Comparison of ENCODE assay signal across 7 mouse cellular contexts in the genomic region with DNA sequence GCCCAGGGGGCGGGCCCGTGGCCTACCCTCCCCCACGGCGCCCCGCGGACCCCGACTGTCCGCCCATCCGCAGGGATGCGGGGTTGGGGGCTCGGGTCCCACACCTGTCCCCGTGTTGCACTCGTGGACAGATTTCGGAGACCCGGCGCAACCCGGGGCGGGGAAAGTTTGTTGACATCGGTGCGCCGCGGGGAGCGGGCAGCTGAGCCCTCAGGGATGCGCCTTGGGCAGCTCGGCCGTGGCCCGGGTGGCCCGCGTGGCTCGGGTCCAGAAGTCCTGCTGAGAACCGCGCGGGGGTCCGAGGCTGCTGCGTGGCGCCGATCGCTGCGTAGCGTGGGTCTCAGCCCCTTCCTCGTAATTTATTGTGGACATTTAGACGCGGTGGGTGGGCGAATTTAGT. TPM values are rescaled to one million over a fixed set of nuclear protein-coding genes. Genes with fewer than 3 reads are reported as not detected.
DNase-seq lines count a peak whose midpoint lies in the region; ATAC-seq and TF ChIP-seq lines count a peak whose summit lies in the region.

No protein-coding gene starts in this region.

- no peak for TF ChIP-seq CTCF in cortical plate, adult 2 months (IDR thresholded peaks at IDR 0.05; ENCODE audit: extremely low read depth, insufficient read depth, low read length)

- intact Hi-C loops in gastrocnemius, postnatal 14 days (cut with DNase I; ENCODE audit: low total_unique reads) = no loop called here

- no peak for DNase-seq in lung, postnatal 25 days (ENCODE audit: low spot score)
- DNase-seq in gastrocnemius, postnatal 14 days = peak; percentile 51
- DNase-seq in kidney, postnatal 4 days = peak; percentile 58 to 74

- peak; percentile 44 for ATAC-seq in lung, embryonic 15.5 days (ENCODE audit: borderline replicate concordance, extremely low read depth, low FRiP score, low TSS enrichment)
- no peak for ATAC-seq in midbrain, embryonic 15.5 days (replicated peaks)
- no peak for ATAC-seq in monocyte, adult 5-6 weeks (replicated peaks; ENCODE audit: insufficient number of reproducible peaks, low FRiP score, low TSS enrichment, poor library complexity, severe bottlenecking)

- H3K36me3 ChIP-seq in lung, embryonic 15.5 days = no peaks in the 10 kb centered on the region
- no peaks in the 10 kb centered on the region for H3K36me3 ChIP-seq in midbrain, embryonic 15.5 days (replicated peaks)

- peak overlapping the region; percentile 71 for H3K9ac ChIP-seq in lung, embryonic 15.5 days
- peak overlapping the region; percentile 52 for H3K9ac ChIP-seq in midbrain, embryonic 15.5 days

- peaks cover 11% of the 10 kb centered on the region; the same call in 1 of the 2 replicates for H3K27me3 ChIP-seq in lung, embryonic 15.5 days
- H3K27me3 ChIP-seq in midbrain, embryonic 15.5 days (replicated peaks) = peaks cover 13% of the 10 kb centered on the region

- peaks cover 16% of the 10 kb centered on the region for H3K4me1 ChIP-seq in lung, embryonic 15.5 days
- H3K4me1 ChIP-seq in cortical plate, adult 2 months (ENCODE audit: control insufficient read depth, insufficient read depth, low read length) = peaks cover 6% of the 10 kb centered on the region; the same call in 1 of the 2 replicates
- H3K4me1 ChIP-seq in midbrain, embryonic 15.5 days = peaks cover 11% of the 10 kb centered on the region

- H3K4me2 ChIP-seq in lung, embryonic 15.5 days = peak overlapping the region; percentile 98
- peak overlapping the region; percentile 81 for H3K4me2 ChIP-seq in midbrain, embryonic 15.5 days

- peak overlapping the region; percentile 11; the same call in 1 of the 2 replicates for H3K27ac ChIP-seq in lung, embryonic 15.5 days
- no peak overlapping the region for H3K27ac ChIP-seq in cortical plate, adult 2 months (ENCODE audit: insufficient read depth, low read length)
- H3K27ac ChIP-seq in midbrain, embryonic 15.5 days = peak overlapping the region; percentile 69

- no peak for TF ChIP-seq POLR2A in cortical plate, adult 2 months (IDR thresholded peaks at IDR 0.05; ENCODE audit: extremely low read depth, insufficient read depth, low read length)

- peak overlapping the region; percentile 89 for H3K4me3 ChIP-seq in lung, embryonic 15.5 days
- H3K4me3 ChIP-seq in cortical plate, adult 2 months (ENCODE audit: insufficient read depth, low read length) = peak overlapping the region; percentile 33
- peak overlapping the region; percentile 67 for H3K4me3 ChIP-seq in midbrain, embryonic 15.5 days

- H3K9me3 ChIP-seq in lung, embryonic 15.5 days = no peaks in the 10 kb centered on the region
- no peaks in the 10 kb centered on the region for H3K9me3 ChIP-seq in midbrain, embryonic 15.5 days

- under 1% methylated on average over 44 of the region's 44 CpGs for WGBS in lung, embryonic 15.5 days
- under 1% methylated on average over 44 of the region's 44 CpGs for WGBS in midbrain, embryonic 15.5 days

RNA-seq across cellular contexts. Expression of gene Hivep3, which starts 0.4 kb away (rescaled TPM):
- 22.7 and 24.0 TPM in 2 replicates for polyA plus RNA-seq in lung, embryonic 15.5 days (2015; fragmentation: Nextera tagmentation; extraction: Ambion mirVana)
- 43.4 and 48.9 TPM in 2 replicates for polyA plus RNA-seq in cortical plate, adult 2 months (2012; rRNA removed)
- 1 to 10 TPM; 2.9 to 3.0 TPM for total RNA-seq in gastrocnemius, postnatal 14 days (2021)
- 18.9 and 19.0 TPM in 2 replicates for polyA plus RNA-seq in midbrain, embryonic 15.5 days (2015; fragmentation: Nextera tagmentation; extraction: Ambion mirVana)
- total RNA-seq in monocyte, adult 5-6 weeks (2017) = 3.1 to 14.0 TPM (median 4.5 TPM) in 3 replicates

Comparison
In these comparisons a context has a peak if more than half of its experiments do, and no peak if none do; other contexts are left out.
1. H3K4me3 ChIP-seq: peak in every context shown above with its lines; median percentile 89 in lung, embryonic 15.5 days; 67 in midbrain, embryonic 15.5 days; 33 in cortical plate, adult 2 months.